Mouse (Mus musculus): ENCODE measurements around the gene Tmpo. TPM values are rescaled to one million over a fixed set of nuclear protein-coding genes. Genes with fewer than 3 reads are reported as not detected.

Gene Tmpo
- polyA plus RNA-seq, 1 experiment from 2014 or later = 101 TPM

DNA sequence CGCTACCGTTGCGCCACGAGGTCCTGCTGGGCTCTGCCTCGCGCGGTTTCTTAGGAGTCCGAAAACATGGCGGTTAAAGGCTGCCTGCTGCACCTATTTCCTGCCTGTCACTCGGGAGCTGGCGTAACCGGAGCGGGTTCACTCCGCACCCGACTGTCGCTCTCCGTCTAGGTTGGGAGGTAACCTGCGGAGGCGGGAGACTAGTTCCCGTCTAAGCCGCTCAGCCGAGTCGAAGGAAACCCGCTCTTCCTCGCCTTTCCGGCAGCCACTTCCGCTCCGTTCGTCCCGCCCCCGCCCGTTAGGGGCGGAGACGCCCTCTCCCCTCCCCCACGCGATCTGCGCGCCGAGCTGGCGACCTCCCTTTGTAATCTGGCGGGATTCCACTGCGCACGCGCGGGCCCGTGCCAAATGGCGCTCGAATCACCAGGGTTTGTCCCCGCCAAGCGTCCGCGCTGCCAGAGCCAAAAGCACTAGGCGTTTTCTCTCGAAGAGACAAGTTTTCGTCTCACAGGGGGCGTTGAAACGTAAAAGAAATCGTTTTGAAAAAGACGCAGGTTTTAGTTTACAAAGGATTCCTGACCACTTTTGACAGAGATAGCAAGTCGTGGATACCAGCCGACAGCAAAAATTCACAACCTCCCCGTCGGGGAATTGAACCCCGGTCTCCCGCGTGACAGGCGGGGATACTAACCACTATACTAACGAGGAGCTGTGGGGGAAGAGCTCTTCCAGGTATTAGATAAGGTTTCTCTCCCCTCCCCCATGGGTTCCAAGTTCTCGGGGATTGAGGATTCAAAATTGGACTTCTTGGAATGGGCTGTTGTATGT, 560 bp upstream of the Tmpo start:
- no peaks in the 10 kb centered on the region for H3K9me3 ChIP-seq (replicated peaks; ENCODE audit: control insufficient read depth, low read length)
- H3K36me3 ChIP-seq (ENCODE audit: control insufficient read depth, insufficient read depth) = no peaks in the 10 kb centered on the region
- under 1% methylated on average over 65 of the region's 69 CpGs for WGBS (ENCODE audit: insufficient replicate concordance)
- H3K27ac ChIP-seq (ENCODE audit: low read length) = peak overlapping the region; percentile 100
- peak overlapping the region; percentile 82 for H3K9ac ChIP-seq (ENCODE audit: low read depth, low read length)
- ATAC-seq (ENCODE audit: low read depth) = peak; percentile 89
- H3K4me2 ChIP-seq (ENCODE audit: low read depth, low read length) = peak overlapping the region; percentile 70
- H3K4me3 ChIP-seq (ENCODE audit: low read depth, low read length) = peak overlapping the region; percentile 72
- H3K27me3 ChIP-seq (ENCODE audit: control insufficient read depth, insufficient read depth, low read depth, low read length) = no peaks in the 10 kb centered on the region
- H3K4me1 ChIP-seq (ENCODE audit: control insufficient read depth, low read depth, low read length) = peaks cover 37% of the 10 kb centered on the region

DNA sequence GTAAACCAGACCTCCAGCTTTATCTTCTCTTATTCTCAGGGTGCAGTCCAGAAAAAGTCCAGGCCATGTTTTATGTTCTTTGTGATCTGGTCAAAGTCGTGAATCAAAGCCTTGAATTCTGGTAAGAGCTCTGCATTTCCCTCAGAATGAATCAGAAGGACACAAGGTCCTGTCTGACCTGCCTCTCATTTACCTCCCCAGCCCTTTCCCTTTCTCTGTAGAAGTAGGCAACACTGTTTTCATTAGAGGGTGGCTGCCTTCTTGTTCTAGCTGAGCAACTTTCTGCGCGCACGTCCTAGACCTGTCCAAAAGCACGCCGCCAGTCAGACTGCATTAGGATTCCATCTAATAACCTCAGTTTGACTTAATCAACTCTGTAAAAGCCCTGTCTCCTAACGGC, 814 bp downstream of the Tmpo start:
- WGBS (ENCODE audit: insufficient replicate concordance) = 41% methylated on average over 7 of the region's 7 CpGs
- Histone ChIP-seq H3K4me2 (ENCODE audit: low read depth, low read length) (peak overlapping the region; percentile 70), H3K9me3 (replicated peaks; ENCODE audit: control insufficient read depth, low read length) (no peaks in the 10 kb centered on the region), H3K4me3 (ENCODE audit: low read depth, low read length) (peak overlapping the region; percentile 72), H3K27me3 (ENCODE audit: control insufficient read depth, insufficient read depth, low read depth, low read length) (no peaks in the 10 kb centered on the region), H3K36me3 (ENCODE audit: control insufficient read depth, insufficient read depth) (no peaks in the 10 kb centered on the region), H3K27ac (ENCODE audit: low read length) (peak overlapping the region; percentile 100), H3K9ac (ENCODE audit: low read depth, low read length) (peak overlapping the region; percentile 82), H3K4me1 (ENCODE audit: control insufficient read depth, low read depth, low read length) (peaks cover 37% of the 10 kb centered on the region)
- ATAC-seq (ENCODE audit: low read depth) = no peak

DNA sequence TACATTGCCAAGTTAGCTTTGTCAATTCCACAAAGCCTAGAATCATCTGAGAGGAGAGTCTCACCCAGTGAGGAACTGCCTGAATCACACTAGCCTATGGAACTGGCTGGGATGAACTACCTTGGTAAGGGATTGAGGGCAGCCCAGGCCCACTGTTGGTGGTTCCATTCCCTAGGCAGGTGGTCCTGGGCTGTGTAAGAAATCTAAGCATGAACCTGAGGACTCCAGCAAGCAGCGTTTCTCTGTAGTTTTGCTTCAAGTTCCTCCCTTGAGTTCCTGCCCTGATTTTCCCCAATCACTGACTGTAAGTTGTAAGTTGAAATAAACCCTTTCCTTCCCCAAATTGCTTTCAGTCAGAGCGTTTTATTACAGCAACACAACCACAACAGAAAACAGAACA, 1.3 kb downstream of the Tmpo start:
- no peaks in the 10 kb centered on the region for H3K27me3 ChIP-seq (ENCODE audit: control insufficient read depth, insufficient read depth, low read depth, low read length)

DNA sequence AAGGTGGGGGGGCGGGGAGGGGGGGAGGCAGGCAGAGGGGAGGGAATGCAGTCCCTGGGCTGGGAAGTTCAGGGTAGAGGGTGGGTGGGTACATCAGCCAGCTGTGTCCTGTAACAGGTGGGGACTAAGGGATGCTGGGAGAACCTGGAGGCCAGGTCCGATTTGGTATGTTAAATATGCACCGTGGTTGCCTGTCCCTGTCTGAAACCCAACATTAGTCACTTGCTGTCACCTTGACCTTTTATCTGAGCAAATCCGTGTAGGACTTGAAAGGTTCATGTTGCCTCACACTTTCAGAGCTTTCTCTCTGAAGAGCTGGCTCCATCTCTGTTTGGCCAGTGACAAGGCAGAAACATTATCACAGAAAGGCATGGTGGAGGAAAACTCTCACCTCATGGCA, 3.9 kb downstream of the Tmpo start:
- 50% methylated on average over 3 of the region's 4 CpGs for WGBS (ENCODE audit: insufficient replicate concordance)
- no peak for ATAC-seq (ENCODE audit: low read depth)
- H3K27me3 ChIP-seq (ENCODE audit: control insufficient read depth, insufficient read depth, low read depth, low read length) = no peaks in the 10 kb centered on the region

More for the DNA sequence above, 1.3 kb downstream of the Tmpo start:
- Histone ChIP-seq H3K4me3 (ENCODE audit: low read depth, low read length) (peak overlapping the region; percentile 72), H3K9me3 (replicated peaks; ENCODE audit: control insufficient read depth, low read length) (no peaks in the 10 kb centered on the region), H3K4me2 (ENCODE audit: low read depth, low read length) (peak overlapping the region; percentile 70), H3K27ac (ENCODE audit: low read length) (peak overlapping the region; percentile 100), H3K4me1 (ENCODE audit: control insufficient read depth, low read depth, low read length) (peaks cover 37% of the 10 kb centered on the region), H3K36me3 (ENCODE audit: control insufficient read depth, insufficient read depth) (no peaks in the 10 kb centered on the region), H3K9ac (ENCODE audit: low read depth, low read length) (peak overlapping the region; percentile 1; the same call in 1 of the 2 replicates)
- ATAC-seq (ENCODE audit: low read depth) = no peak
- WGBS (ENCODE audit: insufficient replicate concordance) = 37% methylated on average over 2 of the region's 2 CpGs

DNA sequence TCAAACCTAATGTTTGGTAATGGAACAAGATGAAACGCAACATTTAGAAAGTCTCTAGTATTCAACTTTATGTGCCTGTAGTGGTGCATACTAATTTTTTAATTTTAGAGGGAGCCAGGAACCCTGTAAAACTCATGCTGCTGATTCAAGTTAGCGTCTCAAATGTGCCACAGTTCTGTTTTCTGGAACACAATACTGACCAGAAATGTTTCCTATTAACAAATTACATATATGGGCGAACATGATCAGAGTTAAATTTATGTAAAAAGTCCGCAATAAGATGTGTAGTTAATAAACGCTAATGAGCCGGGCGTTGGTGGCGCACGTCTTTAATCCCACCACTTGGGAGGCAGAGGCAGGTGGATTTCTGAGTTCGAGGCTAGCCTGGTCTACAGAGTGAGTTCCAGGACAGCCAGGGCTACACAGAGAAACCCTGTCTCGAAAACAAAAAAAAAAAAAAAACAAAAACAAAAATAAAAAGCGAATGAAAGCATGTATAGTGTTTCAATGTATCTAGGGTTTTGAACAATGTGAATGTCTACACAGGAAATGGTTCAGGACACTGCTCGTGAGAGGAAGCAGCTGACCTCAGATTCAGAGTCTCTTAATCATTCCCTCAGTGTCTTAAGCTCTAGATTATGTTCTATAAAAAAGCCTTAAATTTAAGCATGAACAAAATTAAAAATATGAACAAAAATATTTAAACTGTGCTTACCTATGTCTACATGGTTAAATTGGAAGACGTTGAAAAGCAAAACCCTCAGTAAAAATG, 8.6 kb downstream of the Tmpo start:
- no peaks in the 10 kb centered on the region for H3K27me3 ChIP-seq (ENCODE audit: control insufficient read depth, insufficient read depth, low read depth, low read length)
- H3K4me3 ChIP-seq (ENCODE audit: low read depth, low read length) = peak overlapping the region; percentile 98
- no peaks in the 10 kb centered on the region for H3K9me3 ChIP-seq (replicated peaks; ENCODE audit: control insufficient read depth, low read length)
- ATAC-seq (ENCODE audit: low read depth) = no peak
- peaks cover 23% of the 10 kb centered on the region for H3K4me1 ChIP-seq (ENCODE audit: control insufficient read depth, low read depth, low read length)
- H3K4me2 ChIP-seq (ENCODE audit: low read depth, low read length) = peak overlapping the region; percentile 95
- peak overlapping the region; percentile 100 for H3K27ac ChIP-seq (ENCODE audit: low read length)
- no peaks in the 10 kb centered on the region for H3K36me3 ChIP-seq (ENCODE audit: control insufficient read depth, insufficient read depth)
- 63% methylated on average over 14 of the region's 14 CpGs for WGBS (ENCODE audit: insufficient replicate concordance)
- H3K9ac ChIP-seq (ENCODE audit: low read depth, low read length) = peak overlapping the region; percentile 99

More for the DNA sequence above, 3.9 kb downstream of the Tmpo start:
- Histone ChIP-seq H3K9ac (ENCODE audit: low read depth, low read length) (no peak overlapping the region), H3K4me1 (ENCODE audit: control insufficient read depth, low read depth, low read length) (peaks cover 22% of the 10 kb centered on the region), H3K27ac (ENCODE audit: low read length) (peak overlapping the region; percentile 20), H3K9me3 (replicated peaks; ENCODE audit: control insufficient read depth, low read length) (no peaks in the 10 kb centered on the region), H3K4me2 (ENCODE audit: low read depth, low read length) (no peak overlapping the region), H3K36me3 (ENCODE audit: control insufficient read depth, insufficient read depth) (no peaks in the 10 kb centered on the region), H3K4me3 (ENCODE audit: low read depth, low read length) (no peak overlapping the region)

DNA sequence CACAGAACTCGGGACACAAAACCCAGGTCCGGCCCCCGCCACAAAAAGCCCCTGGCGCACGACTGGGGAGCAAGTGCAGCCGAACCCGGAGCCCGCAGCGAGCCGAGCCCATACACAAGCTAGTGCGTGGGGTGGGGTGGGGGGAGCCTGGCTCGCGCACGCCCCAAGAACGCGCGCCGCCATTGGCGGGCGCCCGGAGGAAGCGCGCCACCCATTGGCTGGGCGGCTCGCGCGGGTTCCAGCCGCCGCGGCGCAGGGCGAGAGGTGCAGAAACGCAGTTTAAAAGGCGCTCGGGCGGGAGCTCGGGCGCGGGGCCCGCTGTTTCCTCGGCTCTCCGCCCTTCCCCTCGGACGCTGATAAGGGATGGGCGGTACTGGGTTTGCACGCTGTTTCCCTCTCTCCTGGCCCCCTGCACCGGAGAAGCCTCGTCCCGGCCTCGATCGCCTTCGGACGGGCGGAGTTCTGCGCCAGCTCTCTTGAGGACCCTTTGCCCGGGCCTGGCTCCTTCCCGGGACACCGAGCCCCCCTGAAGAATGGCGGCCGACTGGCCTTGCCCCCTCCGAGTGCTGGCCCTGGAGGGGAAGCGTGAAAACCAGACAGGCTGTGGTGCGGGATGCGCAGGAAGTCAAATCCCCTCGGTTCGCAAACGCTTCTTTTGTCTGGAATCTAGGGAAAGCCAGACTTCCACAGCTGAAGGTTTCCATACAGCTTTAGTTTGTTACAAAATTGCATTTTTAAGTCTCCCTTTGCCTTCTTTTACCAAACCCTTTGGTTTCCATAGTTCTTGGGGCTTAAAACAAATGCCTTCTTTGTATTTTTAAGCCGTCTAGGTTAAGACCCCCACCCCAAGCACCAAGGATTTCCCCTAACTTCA, 9.4 kb downstream of the Tmpo start:
- ATAC-seq (ENCODE audit: low read depth) = peak; percentile 96
- Histone ChIP-seq H3K9me3 (replicated peaks; ENCODE audit: control insufficient read depth, low read length) (no peaks in the 10 kb centered on the region), H3K4me3 (ENCODE audit: low read depth, low read length) (peak overlapping the region; percentile 98), H3K27me3 (ENCODE audit: control insufficient read depth, insufficient read depth, low read depth, low read length) (no peaks in the 10 kb centered on the region), H3K36me3 (ENCODE audit: control insufficient read depth, insufficient read depth) (no peaks in the 10 kb centered on the region), H3K27ac (ENCODE audit: low read length) (peak overlapping the region; percentile 100), H3K9ac (ENCODE audit: low read depth, low read length) (peak overlapping the region; percentile 100), H3K4me1 (ENCODE audit: control insufficient read depth, low read depth, low read length) (peaks cover 28% of the 10 kb centered on the region), H3K4me2 (ENCODE audit: low read depth, low read length) (peak overlapping the region; percentile 95)
- WGBS (ENCODE audit: insufficient replicate concordance) = under 1% methylated on average over 67 of the region's 68 CpGs

DNA sequence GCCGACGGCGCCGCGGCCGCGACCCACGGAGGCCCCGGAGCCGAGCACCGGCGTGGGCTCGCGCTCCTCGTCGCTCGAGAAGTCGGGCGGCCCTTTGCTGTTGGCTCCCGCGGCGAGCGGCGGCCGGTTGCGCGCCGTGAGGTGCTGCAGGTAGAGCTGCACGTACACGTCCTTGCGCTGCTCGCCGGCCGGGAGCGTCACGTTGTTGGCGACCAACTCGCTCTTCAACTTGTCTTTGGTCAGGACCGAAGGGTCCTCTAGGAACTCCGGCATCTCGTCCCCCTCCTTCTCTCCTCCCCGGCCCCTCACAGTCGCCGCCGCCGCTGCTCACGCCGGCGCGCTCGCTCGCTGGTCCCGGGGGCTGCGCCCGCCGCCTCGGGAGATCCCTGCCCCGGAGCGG, 10.1 kb downstream of the Tmpo start:
- Histone ChIP-seq H3K27ac (ENCODE audit: low read length) (peak overlapping the region; percentile 100), H3K9ac (ENCODE audit: low read depth, low read length) (peak overlapping the region; percentile 100), H3K4me3 (ENCODE audit: low read depth, low read length) (peak overlapping the region; percentile 98), H3K27me3 (ENCODE audit: control insufficient read depth, insufficient read depth, low read depth, low read length) (no peaks in the 10 kb centered on the region), H3K4me1 (ENCODE audit: control insufficient read depth, low read depth, low read length) (peaks cover 33% of the 10 kb centered on the region), H3K36me3 (ENCODE audit: control insufficient read depth, insufficient read depth) (peaks cover 4% of the 10 kb centered on the region), H3K4me2 (ENCODE audit: low read depth, low read length) (peak overlapping the region; percentile 95), H3K9me3 (replicated peaks; ENCODE audit: control insufficient read depth, low read length) (no peaks in the 10 kb centered on the region)
- WGBS (ENCODE audit: insufficient replicate concordance) = 0% methylated on average over 31 of the region's 59 CpGs
- ATAC-seq (ENCODE audit: low read depth) = peak; percentile 9

DNA sequence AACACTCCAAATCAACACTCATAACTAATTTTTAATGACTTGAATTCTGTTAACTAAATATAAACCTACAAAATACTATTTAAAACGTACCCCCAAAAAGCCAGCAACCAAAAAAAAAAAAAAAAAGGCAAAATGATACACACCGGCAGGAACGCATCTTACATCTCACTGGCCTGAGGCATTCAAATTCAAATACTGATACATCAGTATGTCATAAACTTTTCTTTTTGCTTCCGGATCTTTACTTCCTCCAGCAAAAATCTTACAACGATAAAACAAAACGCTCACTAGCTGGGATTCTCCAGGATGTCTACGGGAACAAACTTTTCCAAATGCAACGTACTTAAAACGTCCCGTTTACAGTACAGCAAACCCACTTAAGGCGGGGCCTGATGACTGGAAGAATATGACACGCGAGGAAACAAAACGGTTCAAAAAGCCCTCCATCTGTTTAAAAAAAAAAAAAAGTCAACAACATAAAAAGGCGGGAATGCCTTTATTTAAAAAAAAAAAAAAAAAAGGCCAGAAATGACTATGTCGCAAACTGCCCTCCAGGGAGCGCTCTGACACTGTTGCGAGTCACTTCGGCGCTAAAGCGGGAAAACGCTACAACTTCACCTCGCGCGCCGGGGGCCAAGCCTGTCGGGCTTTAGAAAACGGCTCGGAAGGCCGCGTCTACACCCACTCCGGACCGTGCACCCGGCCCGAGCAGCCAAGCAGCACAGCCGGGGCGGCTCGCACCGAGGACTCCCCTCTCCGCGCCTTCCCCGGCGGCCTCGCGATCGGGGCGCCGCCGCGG, 10.8 kb downstream of the Tmpo start:
- H3K27ac ChIP-seq (ENCODE audit: low read length) = peak overlapping the region; percentile 100
- WGBS (ENCODE audit: insufficient replicate concordance) = under 1% methylated on average over 50 of the region's 50 CpGs
- H3K27me3 ChIP-seq (ENCODE audit: control insufficient read depth, insufficient read depth, low read depth, low read length) = no peaks in the 10 kb centered on the region
- H3K9ac ChIP-seq (ENCODE audit: low read depth, low read length) = peak overlapping the region; percentile 100
- H3K4me1 ChIP-seq (ENCODE audit: control insufficient read depth, low read depth, low read length) = peaks cover 34% of the 10 kb centered on the region
- H3K9me3 ChIP-seq (replicated peaks; ENCODE audit: control insufficient read depth, low read length) = no peaks in the 10 kb centered on the region
- H3K4me3 ChIP-seq (ENCODE audit: low read depth, low read length) = peak overlapping the region; percentile 98
- ATAC-seq (ENCODE audit: low read depth) = peak; percentile 25
- peaks cover 11% of the 10 kb centered on the region for H3K36me3 ChIP-seq (ENCODE audit: control insufficient read depth, insufficient read depth)
- H3K4me2 ChIP-seq (ENCODE audit: low read depth, low read length) = peak overlapping the region; percentile 95

Measured in liver, embryonic 16.5 days (tissue).